Mouse (Mus musculus) intestine, embryonic 16.5 days (tissue): ENCODE results near the gene Dagla. TPM values are rescaled to one million over a fixed set of nuclear protein-coding genes. Genes with fewer than 3 reads are reported as not detected.
A peak's percentile ranks its signal among the peaks of the same experiment; 100 is the strongest.

ENCODE experiments used
- ATAC-seq: fragments of 200-750 bp; cut with Nextera tagmentation; 2 replicates; pipeline ENCODE4 v1.8.0; 2017; ENCODE audit warnings: moderate TSS enrichment, moderate library complexity
- H3K27ac ChIP-seq: fragments of 300-500 bp; sonication (generic); 2 replicates; pipeline ENCODE4 v1.5.1; 2014; ENCODE audit warnings: mild to moderate bottlenecking, low read length
- H3K27me3 ChIP-seq: fragments of 300-500 bp; sonication (generic); replicated peaks from 2 replicates; pipeline ENCODE4 v1.6.1; 2014; ENCODE audit warnings: low read length, control low read depth, mixed read lengths; ENCODE audit not compliant: control insufficient read depth, insufficient read depth
- H3K36me3 ChIP-seq: fragments of 300-500 bp; sonication (generic); 2 replicates; pipeline ENCODE4 v1.6.1; 2014; ENCODE audit warnings: low read length, control low read depth; ENCODE audit not compliant: control insufficient read depth, insufficient read depth
- H3K4me1 ChIP-seq: fragments of 300-500 bp; sonication (generic); 2 replicates; pipeline ENCODE4 v1.6.1; 2014; ENCODE audit warnings: low read length, control low read depth, mixed read lengths; ENCODE audit not compliant: control insufficient read depth, insufficient read depth
- H3K4me2 ChIP-seq: fragments of 300-500 bp; sonication (generic); 2 replicates; pipeline ENCODE4 v1.6.1; 2014; ENCODE audit warnings: low read depth, low read length, control low read depth
- H3K4me3 ChIP-seq: fragments of 300-500 bp; sonication (generic); 2 replicates; pipeline ENCODE4 v1.5.1; 2014; ENCODE audit warnings: mild to moderate bottlenecking, low read length
- H3K9ac ChIP-seq: fragments of 300-500 bp; sonication (generic); 2 replicates; pipeline ENCODE4 v1.6.1; 2014; ENCODE audit warnings: low read depth, low read length
- H3K9me3 ChIP-seq: fragments of 300-500 bp; sonication (generic); 2 replicates; pipeline ENCODE4 v1.6.1; 2016; ENCODE audit warnings: low read length, control low read depth; ENCODE audit not compliant: control insufficient read depth
- WGBS: fragments of 180-500 bp; shearing (Covaris S2); extraction: QIAGEN DNeasy Blood & Tissue Kit; methylation state at CpG from one replicate; pipeline ENCODE4 v1.1.7; 2014; 5-methylcytosine and 5-hydroxymethylcytosine counted together
- polyA plus RNA-seq: library from polyadenylated mRNA; unstranded; fragments of >200 nt; fragmentation: Nextera tagmentation; extraction: Ambion mirVana; gene quantifications from 2 replicates; pipeline ENCODE4 v1.2.1, GENCODE M21; 2015

Dagla gene
- polyA plus RNA-seq: 2.6 and 3.2 TPM in 2 replicates

DNA sequence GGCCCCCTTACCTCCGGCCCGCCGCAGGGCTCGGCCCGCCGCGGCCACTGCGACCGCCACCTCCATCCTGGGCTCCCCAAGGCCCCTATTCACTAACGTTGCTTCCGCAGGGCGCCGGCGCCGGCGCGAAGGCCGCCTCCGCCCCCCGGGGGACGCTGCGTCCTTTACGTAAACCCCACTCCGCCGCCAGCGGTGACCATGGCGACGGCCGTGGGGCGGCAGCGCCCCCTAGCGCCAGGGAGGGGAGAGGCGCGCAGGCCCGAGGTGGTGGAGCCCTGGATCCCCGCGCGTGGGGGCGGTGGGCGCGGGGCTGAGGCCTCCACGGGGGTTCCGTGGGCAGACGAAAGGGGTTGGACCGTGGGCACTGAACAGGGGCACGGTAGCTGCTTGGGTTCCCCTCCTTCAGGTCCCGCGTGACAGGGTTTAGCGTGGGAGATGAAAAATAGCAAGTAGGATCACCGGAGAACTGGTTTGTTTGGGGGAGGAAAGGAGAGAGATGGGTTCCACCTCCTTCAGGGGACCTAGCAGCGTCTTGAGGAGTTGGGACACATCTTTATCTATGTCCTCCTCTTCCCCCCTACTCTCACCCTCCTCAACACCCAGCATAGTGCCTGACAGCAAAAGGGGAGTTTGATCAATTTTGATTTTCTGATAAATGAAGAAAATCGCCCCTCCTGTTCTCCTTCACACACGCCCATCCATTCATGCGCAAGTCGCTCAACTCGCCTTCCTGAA lies at the start of gene Dagla:
TSS of gene Dagla (minus strand) at position 68 of the 735 bp plus-strand sequence.
- Histone ChIP-seq H3K27me3 (no peaks in the 10 kb centered on the region), H3K36me3 (no peaks in the 10 kb centered on the region), H3K27ac (no peak within 1 kb of the TSS), H3K4me1 (peaks cover 19% of the 10 kb centered on the region; the same call in 1 of the 2 replicates), H3K9me3 (no peaks in the 10 kb centered on the region), H3K9ac (peak within 1 kb of the TSS; percentile 87), H3K4me2 (peak within 1 kb of the TSS; percentile 98), H3K4me3 (peak within 1 kb of the TSS; percentile 76)
- ATAC-seq: peak; percentile 84
- WGBS: 8% methylated on average over 50 of the region's 56 CpGs

DNA sequence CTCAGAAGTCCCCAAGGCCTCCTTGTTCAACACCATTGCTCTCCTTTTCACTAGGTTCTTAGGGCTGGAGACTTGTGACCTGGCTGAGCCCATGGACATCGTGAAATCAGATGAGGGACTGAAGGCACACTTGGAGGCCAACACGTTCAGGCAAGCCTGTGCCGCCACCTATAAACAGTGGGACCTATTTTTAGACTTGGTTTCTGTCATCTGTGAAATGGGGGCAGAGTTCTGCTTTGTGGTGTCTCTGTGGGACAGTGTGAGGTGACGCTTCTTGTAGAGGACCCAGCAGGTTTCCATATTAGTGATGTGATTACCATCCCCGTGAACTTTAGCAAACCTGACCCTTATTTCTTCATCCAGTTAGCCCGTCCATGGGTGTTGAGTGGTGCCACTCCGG lies 47.5 kb upstream of the Dagla start:
- Histone ChIP-seq H3K9ac (no peak overlapping the region), H3K4me2 (no peak overlapping the region), H3K27me3 (no peaks in the 10 kb centered on the region), H3K4me3 (no peak overlapping the region), H3K36me3 (no peaks in the 10 kb centered on the region), H3K9me3 (no peaks in the 10 kb centered on the region), H3K4me1 (no peaks in the 10 kb centered on the region), H3K27ac (no peak overlapping the region)
- ATAC-seq: no peak
- WGBS: 86% methylated on average over 7 of the region's 7 CpGs

DNA sequence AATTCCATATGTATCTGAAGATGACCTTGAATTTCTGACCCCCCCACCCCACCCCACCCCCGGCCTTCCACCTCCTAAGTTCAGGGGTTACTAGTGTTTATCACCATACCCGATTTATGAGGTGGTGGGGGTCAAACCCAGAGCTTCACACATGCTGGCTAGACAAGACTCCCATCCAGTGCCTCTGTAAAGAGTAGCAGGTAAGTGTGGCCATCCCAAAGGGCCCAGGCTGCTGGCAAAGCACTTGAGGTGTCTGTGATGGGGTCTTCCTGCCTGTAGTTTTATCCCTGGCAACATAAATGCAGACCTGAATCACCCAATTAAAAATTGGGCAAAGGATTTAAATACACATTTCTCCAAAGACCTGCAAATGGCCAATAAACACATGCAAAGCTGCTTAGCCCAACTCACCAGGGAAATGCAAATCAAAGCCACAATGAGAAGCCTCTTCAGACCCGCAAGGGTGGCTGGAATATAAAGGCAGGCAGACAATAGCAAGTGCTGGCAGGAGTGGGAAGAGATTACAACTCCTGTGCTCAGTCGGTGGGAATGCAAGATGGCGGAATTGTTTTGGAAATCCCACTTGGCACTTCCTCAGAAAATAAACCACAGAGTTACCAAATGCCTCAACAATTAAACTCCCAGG lies 43.1 kb upstream of the Dagla start:
- Histone ChIP-seq H3K27ac (no peak overlapping the region), H3K4me3 (no peak overlapping the region), H3K9me3 (no peaks in the 10 kb centered on the region), H3K9ac (no peak overlapping the region), H3K4me1 (no peaks in the 10 kb centered on the region), H3K27me3 (no peaks in the 10 kb centered on the region), H3K4me2 (no peak overlapping the region), H3K36me3 (no peaks in the 10 kb centered on the region)
- ATAC-seq: no peak
- WGBS: 61% methylated on average over 5 of the region's 5 CpGs

DNA sequence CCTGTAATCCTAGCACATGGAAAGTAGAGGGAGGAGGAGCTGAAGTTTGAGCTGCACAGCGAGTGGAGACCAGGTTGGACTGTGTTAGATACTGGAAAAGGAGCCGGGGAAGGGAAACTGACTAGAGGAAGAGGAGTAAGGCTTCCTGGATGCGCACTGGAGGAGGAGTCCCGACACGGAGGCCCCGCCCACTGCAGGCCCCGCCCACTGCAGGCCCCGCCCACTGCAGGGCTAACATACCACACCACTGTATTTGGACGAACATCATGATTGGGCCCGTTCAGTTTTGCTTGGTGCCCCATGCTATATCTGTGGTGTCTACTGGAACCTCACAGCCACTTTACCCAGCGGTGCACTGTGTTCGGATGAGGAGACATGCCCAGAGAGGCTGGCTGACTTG lies 41.0 kb upstream of the Dagla start:
- ATAC-seq: 0 out of 2 replicates have a peak, but pooled peaks have one; percentile 40
- Histone ChIP-seq H3K27me3 (no peaks in the 10 kb centered on the region), H3K4me2 (no peak overlapping the region), H3K36me3 (no peaks in the 10 kb centered on the region), H3K4me1 (0 out of 2 replicates have a peak, but pooled peaks cover 3% of the 10 kb centered on the region), H3K4me3 (no peak overlapping the region), H3K9ac (no peak overlapping the region), H3K9me3 (no peaks in the 10 kb centered on the region), H3K27ac (no peak overlapping the region)
- 26% methylated on average over 12 of the region's 12 CpGs for WGBS

DNA sequence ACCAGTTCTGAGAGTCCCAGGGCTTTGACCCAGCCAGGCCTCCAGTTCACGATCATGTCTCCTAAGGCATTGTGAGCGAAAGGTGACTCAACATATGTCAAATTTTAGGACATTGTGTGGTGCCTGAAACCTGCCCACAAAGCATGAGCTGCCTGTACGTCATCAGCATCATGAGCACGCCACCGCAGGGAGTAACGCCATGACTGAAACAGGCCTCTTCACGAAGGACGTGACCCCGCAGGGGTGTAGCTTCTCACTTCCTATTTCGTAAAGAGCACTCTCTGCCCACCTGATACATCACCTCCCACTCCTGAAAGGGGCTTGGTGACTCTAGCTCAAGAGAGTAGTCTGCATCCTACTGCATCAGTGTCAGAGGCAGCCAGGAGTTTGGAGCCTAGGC lies 39.2 kb upstream of the Dagla start:
- H3K4me1 ChIP-seq: peaks cover 7% of the 10 kb centered on the region; the same call in 1 of the 2 replicates
- no peak overlapping the region for H3K4me3 ChIP-seq
- H3K9me3 ChIP-seq: no peaks in the 10 kb centered on the region
- H3K4me2 ChIP-seq: no peak overlapping the region
- H3K9ac ChIP-seq: no peak overlapping the region
- H3K27me3 ChIP-seq: no peaks in the 10 kb centered on the region
- WGBS: 85% methylated on average over 10 of the region's 10 CpGs
- no peaks in the 10 kb centered on the region for H3K36me3 ChIP-seq
- ATAC-seq: no peak
- H3K27ac ChIP-seq: no peak overlapping the region

DNA sequence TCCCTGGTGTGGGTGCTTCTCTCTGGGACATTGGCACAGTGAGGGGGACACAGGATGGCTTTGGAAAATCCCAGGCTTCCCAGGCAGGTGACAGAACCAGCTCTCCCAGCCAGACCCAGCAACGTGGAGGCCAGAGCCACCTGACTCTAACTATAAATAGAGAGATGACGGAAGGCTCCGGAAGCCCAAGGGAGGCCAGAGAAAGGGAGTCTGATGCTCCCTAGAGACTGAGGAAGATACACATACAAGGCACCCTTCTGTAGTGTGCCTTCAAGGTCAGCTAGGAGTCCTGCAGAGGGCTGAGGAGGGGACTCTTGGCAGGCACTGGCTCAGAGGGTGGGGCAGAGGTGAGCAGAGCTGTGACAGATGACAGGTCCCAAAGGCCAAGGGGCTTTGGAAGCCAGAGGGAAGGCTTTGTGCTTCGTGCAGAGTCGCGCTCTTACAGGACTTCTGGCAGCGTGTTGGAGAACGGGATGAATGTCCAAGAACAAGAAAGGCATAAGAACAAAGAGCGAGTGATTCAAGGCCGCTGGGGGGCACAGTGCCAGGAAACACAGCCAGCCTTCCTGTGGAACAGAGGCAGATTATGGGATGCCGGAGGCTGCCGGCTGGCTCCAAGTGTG lies 37.3 kb upstream of the Dagla start:
- no peak for ATAC-seq
- no peak overlapping the region for H3K4me2 ChIP-seq
- H3K36me3 ChIP-seq: no peaks in the 10 kb centered on the region
- no peak overlapping the region for H3K27ac ChIP-seq
- no peaks in the 10 kb centered on the region for H3K9me3 ChIP-seq
- H3K4me1 ChIP-seq: peaks cover 7% of the 10 kb centered on the region; the same call in 1 of the 2 replicates
- WGBS: 37% methylated on average over 12 of the region's 12 CpGs
- H3K27me3 ChIP-seq: no peaks in the 10 kb centered on the region
- no peak overlapping the region for H3K4me3 ChIP-seq
- 0 out of 2 replicates have a peak overlapping the region, but pooled peaks have one; percentile 13 for H3K9ac ChIP-seq

DNA sequence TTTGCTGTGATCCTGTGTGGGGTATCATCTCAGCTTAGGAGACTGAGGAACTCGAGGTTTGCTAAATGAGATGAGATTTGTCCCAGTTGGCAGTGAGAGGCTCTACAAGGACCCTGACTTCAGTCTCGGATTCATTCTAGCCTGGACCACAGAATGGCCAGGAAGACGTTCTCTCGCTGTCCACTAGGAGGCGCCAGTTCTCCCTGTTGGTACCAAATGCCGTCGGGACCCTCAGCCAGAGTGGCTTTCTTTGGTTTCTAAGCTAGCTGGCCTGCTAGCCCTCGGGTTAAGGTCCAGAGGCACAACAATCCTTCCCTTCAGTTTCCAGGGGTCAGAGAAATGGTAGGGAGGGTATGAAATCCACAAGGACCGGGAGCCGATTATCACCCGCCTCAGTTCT lies 36.5 kb upstream of the Dagla start:
- H3K27me3 ChIP-seq: no peaks in the 10 kb centered on the region
- H3K4me1 ChIP-seq: peaks cover 7% of the 10 kb centered on the region; the same call in 1 of the 2 replicates
- H3K27ac ChIP-seq: no peak overlapping the region
- WGBS: 19% methylated on average over 11 of the region's 11 CpGs
- no peaks in the 10 kb centered on the region for H3K36me3 ChIP-seq
- H3K9me3 ChIP-seq: no peaks in the 10 kb centered on the region
- H3K9ac ChIP-seq: no peak overlapping the region
- no peak for ATAC-seq
- no peak overlapping the region for H3K4me3 ChIP-seq
- H3K4me2 ChIP-seq: no peak overlapping the region

DNA sequence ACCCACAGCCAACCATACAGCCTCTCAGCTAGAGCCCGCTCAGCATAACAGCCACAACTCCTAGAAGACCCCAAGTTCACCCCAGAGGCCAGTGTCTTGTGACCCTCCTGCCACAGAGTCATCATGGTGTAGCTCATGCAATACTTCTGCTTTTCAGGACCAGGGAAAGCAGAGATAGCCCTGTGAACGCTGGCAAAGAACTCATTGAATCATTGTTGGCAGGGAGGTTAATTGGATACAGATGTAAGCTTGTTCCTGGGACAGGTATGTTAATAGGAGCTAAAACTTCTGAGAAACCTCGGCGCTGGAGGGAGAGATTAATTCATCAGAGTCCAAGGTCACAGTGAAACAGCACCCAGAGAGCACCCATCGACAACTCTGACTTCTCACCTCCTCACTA lies 36.0 kb upstream of the Dagla start:
- ATAC-seq: no peak
- Histone ChIP-seq H3K9me3 (no peaks in the 10 kb centered on the region), H3K4me1 (peaks cover 7% of the 10 kb centered on the region; the same call in 1 of the 2 replicates), H3K4me3 (no peak overlapping the region), H3K4me2 (no peak overlapping the region), H3K9ac (no peak overlapping the region), H3K27me3 (no peaks in the 10 kb centered on the region), H3K36me3 (no peaks in the 10 kb centered on the region), H3K27ac (no peak overlapping the region)
- 34% methylated on average over 5 of the region's 5 CpGs for WGBS

DNA sequence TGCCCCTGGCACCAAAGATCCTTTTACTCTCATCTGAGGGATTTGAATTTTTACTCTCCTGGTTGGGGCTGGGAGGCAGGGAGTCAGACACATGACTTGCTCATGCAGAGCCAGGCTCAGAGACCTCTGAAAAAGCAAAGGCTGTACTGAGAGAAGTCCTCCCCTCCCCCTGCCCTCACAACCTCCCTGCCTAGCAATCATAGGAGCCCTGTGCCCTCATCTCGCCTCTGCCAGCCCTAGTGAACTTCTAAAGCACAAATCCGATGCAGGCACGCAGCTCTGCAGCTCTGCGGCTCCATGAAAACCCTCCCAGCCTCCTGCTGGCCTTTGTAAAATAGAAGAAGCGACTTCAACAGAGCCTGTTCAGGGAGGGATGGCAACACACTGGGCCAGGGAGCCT lies 34.6 kb upstream of the Dagla start:
- peak overlapping the region; percentile 64 for H3K27ac ChIP-seq
- ATAC-seq: peak; percentile 36

More for the DNA sequence above, 34.6 kb upstream of the Dagla start:
- Histone ChIP-seq H3K4me2 (no peak overlapping the region), H3K9me3 (no peaks in the 10 kb centered on the region), H3K4me1 (peaks cover 7% of the 10 kb centered on the region; the same call in 1 of the 2 replicates), H3K36me3 (no peaks in the 10 kb centered on the region), H3K9ac (0 out of 2 replicates have a peak overlapping the region, but pooled peaks have one; percentile 11), H3K27me3 (no peaks in the 10 kb centered on the region), H3K4me3 (no peak overlapping the region)
- WGBS: 31% methylated on average over 5 of the region's 5 CpGs
